Mouse (Mus musculus) kidney, postnatal 14 days (tissue): Measurements from ENCODE around the gene Cnot6.

Source experiments
- DNase-seq: peaks from one replicate; pipeline ENCODE4 v3.0.0; 2022; ENCODE audit warnings: mixed read lengths

Gene Cnot6

GRCm38 (mm10) chr11:49712555-49713335, at the start of gene Cnot6:
Gene Cnot6, minus strand, starts transcription at chr11:49712723.
- peak; percentile 99 for DNase-seq

- DNase-seq, result no peak
Observed at GRCm38 (mm10) chr11:49761130-49761529, 48.6 kb upstream of the Cnot6 start.

GRCm38 (mm10) chr11:49758096-49758495, 45.6 kb upstream of the Cnot6 start:
- no peak for DNase-seq

GRCm38 (mm10) chr11:49754958-49755665, 42.6 kb upstream of the Cnot6 start:
- peak; percentile 43 for DNase-seq

GRCm38 (mm10) chr11:49746756-49747155, 34.2 kb upstream of the Cnot6 start:
- no peak for DNase-seq

GRCm38 (mm10) chr11:49745839-49746238, 33.3 kb upstream of the Cnot6 start:
- no peak for DNase-seq

- DNase-seq, result no peak
Observed at GRCm38 (mm10) chr11:49744981-49745380, 32.5 kb upstream of the Cnot6 start.

- DNase-seq, result no peak
Observed at GRCm38 (mm10) chr11:49743634-49744033, 31.1 kb upstream of the Cnot6 start.

GRCm38 (mm10) chr11:49742248-49742647, 29.7 kb upstream of the Cnot6 start:
- no peak for DNase-seq

GRCm38 (mm10) chr11:49739776-49740175, 27.3 kb upstream of the Cnot6 start:
- no peak for DNase-seq

- no peak for DNase-seq
Observed at GRCm38 (mm10) chr11:49738659-49739406, 26.3 kb upstream of the Cnot6 start.

GRCm38 (mm10) chr11:49737625-49738024, 25.1 kb upstream of the Cnot6 start:
- DNase-seq, result peak; percentile 47

- peak; percentile 61 for DNase-seq
Observed at GRCm38 (mm10) chr11:49734771-49735170, 22.2 kb upstream of the Cnot6 start.

GRCm38 (mm10) chr11:49730275-49730948, 17.9 kb upstream of the Cnot6 start:
- DNase-seq, result no peak

- DNase-seq, result peak; percentile 69
Observed at GRCm38 (mm10) chr11:49727877-49728276, 15.4 kb upstream of the Cnot6 start.

- DNase-seq, result no peak
Observed at GRCm38 (mm10) chr11:49726800-49727199, 14.3 kb upstream of the Cnot6 start.

- no peak for DNase-seq
Observed at GRCm38 (mm10) chr11:49724676-49725075, 12.2 kb upstream of the Cnot6 start.

- no peak for DNase-seq
Observed at GRCm38 (mm10) chr11:49723281-49723680, 10.8 kb upstream of the Cnot6 start.

- DNase-seq, result no peak
Observed at GRCm38 (mm10) chr11:49722692-49723091, 10.2 kb upstream of the Cnot6 start.

- DNase-seq, result no peak
Observed at GRCm38 (mm10) chr11:49721358-49721757, 8.8 kb upstream of the Cnot6 start.

- no peak for DNase-seq
Observed at GRCm38 (mm10) chr11:49719466-49720151, 7.1 kb upstream of the Cnot6 start.
